Mouse (Mus musculus): ENCODE results near the gene Ptprcap. TPM values are rescaled to one million over a fixed set of nuclear protein-coding genes. Genes with fewer than 3 reads are reported as not detected.
A peak's percentile ranks its signal among the peaks of the same experiment; 100 is the strongest.

Ptprcap gene
- polyA plus RNA-seq, 1 experiment from 2014 or later = 1.3 TPM

DNA sequence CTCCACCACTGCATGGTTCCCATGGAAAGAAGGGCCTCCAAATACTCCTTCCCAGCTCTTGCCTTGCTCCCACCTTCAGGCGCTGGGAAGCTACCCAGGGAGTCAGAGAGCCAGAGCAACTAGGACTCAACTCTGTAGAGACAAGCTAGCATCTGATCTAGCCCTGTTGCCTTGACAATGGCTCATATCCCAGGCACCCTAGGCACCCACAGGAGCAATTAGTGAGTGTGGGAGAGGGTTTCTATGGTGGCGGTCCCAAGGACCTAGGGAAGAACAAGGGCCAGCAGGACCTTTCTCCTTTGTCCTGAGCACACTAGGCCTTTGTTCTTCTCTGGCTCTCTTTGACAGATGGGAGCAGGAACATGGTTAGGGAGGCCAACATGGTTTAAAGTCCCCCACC is 30.3 kb downstream of the Ptprcap start:
- Histone ChIP-seq H3K36me3 (replicated peaks; ENCODE audit: control insufficient read depth, insufficient read depth, low read depth, low read length) (no peaks in the 10 kb centered on the region), H3K9ac (replicated peaks; ENCODE audit: low read length) (no peak overlapping the region), H3K4me1 (ENCODE audit: control insufficient read depth, insufficient read depth, low read length) (no peaks in the 10 kb centered on the region), H3K9me3 (replicated peaks; ENCODE audit: control insufficient read depth, low read length) (no peaks in the 10 kb centered on the region), H3K4me2 (ENCODE audit: low read depth, low read length) (no peak overlapping the region), H3K4me3 (ENCODE audit: low read depth, low read length) (no peak overlapping the region), H3K27me3 (ENCODE audit: control insufficient read depth, insufficient read depth, low read length) (no peaks in the 10 kb centered on the region), H3K27ac (replicated peaks; ENCODE audit: low read depth, low read length) (no peak overlapping the region)
- WGBS = 64% methylated on average over 2 of the region's 2 CpGs
- ATAC-seq (replicated peaks; ENCODE audit: insufficient number of reproducible peaks, low FRiP score, low TSS enrichment, low read depth) (no peak), DNase-seq (ENCODE audit: low spot score) (no peak)

GRCm38 (mm10) chr19:4184976-4185975 is 31.9 kb downstream of the Ptprcap start:
- no peaks in the 10 kb centered on the region for H3K9me3 ChIP-seq (replicated peaks; ENCODE audit: control insufficient read depth, low read length)
- no peak overlapping the region for H3K4me3 ChIP-seq (ENCODE audit: low read depth, low read length)
- ATAC-seq (replicated peaks; ENCODE audit: insufficient number of reproducible peaks, low FRiP score, low TSS enrichment, low read depth) (no peak), DNase-seq (ENCODE audit: low spot score) (no peak)
- no peaks in the 10 kb centered on the region for H3K36me3 ChIP-seq (replicated peaks; ENCODE audit: control insufficient read depth, insufficient read depth, low read depth, low read length)
- no peak overlapping the region for H3K9ac ChIP-seq (replicated peaks; ENCODE audit: low read length)
- no peak overlapping the region for H3K27ac ChIP-seq (replicated peaks; ENCODE audit: low read depth, low read length)
- WGBS = 54% methylated on average over 15 of the region's 15 CpGs
- H3K4me2 ChIP-seq (ENCODE audit: low read depth, low read length) = no peak overlapping the region
- no peaks in the 10 kb centered on the region for H3K27me3 ChIP-seq (ENCODE audit: control insufficient read depth, insufficient read depth, low read length)
- no peaks in the 10 kb centered on the region for H3K4me1 ChIP-seq (ENCODE audit: control insufficient read depth, insufficient read depth, low read length)

DNA sequence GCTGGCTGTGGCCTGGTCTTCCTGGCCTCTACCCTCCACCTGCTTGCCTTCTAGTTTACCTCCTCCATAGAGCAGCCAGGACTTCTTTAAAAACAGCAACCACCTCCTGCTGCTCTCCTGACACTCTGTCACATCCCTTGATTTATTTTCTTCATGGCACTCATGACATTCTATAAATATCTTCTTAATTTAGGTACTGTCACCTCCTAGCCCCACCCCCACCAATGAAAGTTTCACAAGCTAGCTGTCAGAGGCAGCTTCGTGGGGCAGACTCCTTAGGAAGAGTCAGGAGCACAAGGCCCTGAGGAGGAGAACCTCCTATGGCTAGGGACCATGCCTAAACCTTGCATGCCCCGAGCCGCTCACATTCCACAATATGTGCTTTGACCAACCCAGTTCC is 33.9 kb downstream of the Ptprcap start:
- Histone ChIP-seq H3K9ac (replicated peaks; ENCODE audit: low read length) (no peak overlapping the region), H3K4me2 (ENCODE audit: low read depth, low read length) (no peak overlapping the region), H3K27ac (replicated peaks; ENCODE audit: low read depth, low read length) (no peak overlapping the region), H3K4me3 (ENCODE audit: low read depth, low read length) (no peak overlapping the region), H3K36me3 (replicated peaks; ENCODE audit: control insufficient read depth, insufficient read depth, low read depth, low read length) (no peaks in the 10 kb centered on the region), H3K9me3 (replicated peaks; ENCODE audit: control insufficient read depth, low read length) (no peaks in the 10 kb centered on the region), H3K4me1 (ENCODE audit: control insufficient read depth, insufficient read depth, low read length) (no peaks in the 10 kb centered on the region), H3K27me3 (ENCODE audit: control insufficient read depth, insufficient read depth, low read length) (no peaks in the 10 kb centered on the region)
- ATAC-seq (replicated peaks; ENCODE audit: insufficient number of reproducible peaks, low FRiP score, low TSS enrichment, low read depth) (no peak), DNase-seq (ENCODE audit: low spot score) (no peak)
- 63% methylated on average over 3 of the region's 3 CpGs for WGBS

DNA sequence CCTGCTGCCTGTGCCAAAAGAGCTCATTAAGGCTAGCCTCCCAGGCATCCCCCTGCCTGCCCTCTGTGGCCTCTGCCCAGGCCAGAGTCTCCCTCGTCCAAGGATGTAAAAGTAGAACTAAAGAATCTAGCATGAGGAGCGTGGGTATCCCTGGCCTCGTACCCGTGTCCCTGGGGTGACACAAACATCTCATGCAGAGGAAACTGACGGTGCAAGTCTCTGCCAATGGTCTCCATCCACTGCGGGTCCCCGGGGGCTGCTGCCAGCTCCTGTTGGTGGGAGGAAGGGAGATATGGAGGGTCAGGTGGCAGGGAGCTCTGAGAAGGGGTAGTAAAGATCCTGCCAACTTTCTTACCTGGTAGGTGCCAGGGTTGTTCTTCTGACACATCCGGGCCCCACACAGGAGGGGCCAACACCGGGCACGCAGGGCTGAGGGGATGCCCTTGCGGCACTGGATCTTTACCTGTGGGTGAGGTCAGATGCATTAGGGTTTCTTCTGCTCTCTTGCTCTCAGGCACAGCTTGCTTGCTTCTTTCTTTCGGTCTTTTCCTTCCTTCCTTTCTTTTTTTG is 35.7 kb downstream of the Ptprcap start:
- H3K27me3 ChIP-seq (ENCODE audit: control insufficient read depth, insufficient read depth, low read length) = no peaks in the 10 kb centered on the region
- ATAC-seq (replicated peaks; ENCODE audit: insufficient number of reproducible peaks, low FRiP score, low TSS enrichment, low read depth) (no peak), DNase-seq (ENCODE audit: low spot score) (no peak)
- no peak overlapping the region for H3K4me2 ChIP-seq (ENCODE audit: low read depth, low read length)
- H3K36me3 ChIP-seq (replicated peaks; ENCODE audit: control insufficient read depth, insufficient read depth, low read depth, low read length) = no peaks in the 10 kb centered on the region
- no peak overlapping the region for H3K27ac ChIP-seq (replicated peaks; ENCODE audit: low read depth, low read length)
- H3K9me3 ChIP-seq (replicated peaks; ENCODE audit: control insufficient read depth, low read length) = no peaks in the 10 kb centered on the region
- peaks cover 3% of the 10 kb centered on the region for H3K4me1 ChIP-seq (ENCODE audit: control insufficient read depth, insufficient read depth, low read length)
- no peak overlapping the region for H3K9ac ChIP-seq (replicated peaks; ENCODE audit: low read length)
- no peak overlapping the region for H3K4me3 ChIP-seq (ENCODE audit: low read depth, low read length)
- 79% methylated on average over 10 of the region's 12 CpGs for WGBS

DNA sequence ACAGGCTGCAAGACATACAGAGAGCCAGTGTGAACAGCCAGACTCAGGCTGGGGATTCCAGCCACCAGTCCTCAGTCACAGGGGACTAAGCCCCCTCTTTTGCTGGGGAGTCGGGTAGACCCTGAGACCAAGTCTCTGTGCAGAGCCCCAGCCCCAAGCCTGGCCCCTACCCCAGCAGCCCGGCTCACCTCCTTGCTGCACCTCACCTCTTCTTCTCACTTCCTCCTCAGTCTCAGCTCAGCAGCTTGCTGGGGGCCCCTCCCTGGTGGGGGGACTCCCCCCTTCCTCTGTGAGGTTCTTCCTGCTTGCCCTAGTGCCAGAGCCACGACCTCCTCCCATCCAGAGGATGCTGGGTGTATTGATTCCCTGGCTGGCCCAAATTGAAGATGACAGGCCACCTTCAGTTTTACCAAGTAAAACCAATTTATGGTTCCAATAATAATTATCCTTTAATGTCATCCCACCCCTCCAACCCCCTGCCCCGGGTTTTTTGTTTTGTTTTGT is 37.5 kb downstream of the Ptprcap start, which contains the start of gene Tbc1d10c:
Gene Tbc1d10c (minus strand): TSS at position 454 of the 504 bp plus-strand sequence.
- Histone ChIP-seq H3K9ac (replicated peaks; ENCODE audit: low read length) (peak within 1 kb of the TSS; percentile 96), H3K36me3 (replicated peaks; ENCODE audit: control insufficient read depth, insufficient read depth, low read depth, low read length) (peaks cover 13% of the 10 kb centered on the region), H3K4me1 (ENCODE audit: control insufficient read depth, insufficient read depth, low read length) (peaks cover 3% of the 10 kb centered on the region), H3K4me2 (ENCODE audit: low read depth, low read length) (peak within 1 kb of the TSS; percentile 58), H3K9me3 (replicated peaks; ENCODE audit: control insufficient read depth, low read length) (no peaks in the 10 kb centered on the region), H3K27me3 (ENCODE audit: control insufficient read depth, insufficient read depth, low read length) (no peaks in the 10 kb centered on the region), H3K4me3 (ENCODE audit: low read depth, low read length) (peak within 1 kb of the TSS; percentile 97), H3K27ac (replicated peaks; ENCODE audit: low read depth, low read length) (peak within 1 kb of the TSS; percentile 90)
- ATAC-seq (replicated peaks; ENCODE audit: insufficient number of reproducible peaks, low FRiP score, low TSS enrichment, low read depth) (no peak), DNase-seq (ENCODE audit: low spot score) (no peak)
- WGBS = 67% methylated on average over 4 of the region's 4 CpGs

GRCm38 (mm10) chr19:4191528-4192250 is 38.3 kb downstream of the Ptprcap start, which contains the start of gene Ppp1ca:
Gene Ppp1ca, plus strand, starts transcription at chr19:4192065.
- H3K27me3 ChIP-seq (ENCODE audit: control insufficient read depth, insufficient read depth, low read length) = no peaks in the 10 kb centered on the region
- WGBS = 7% methylated on average over 38 of the region's 47 CpGs
- ATAC-seq (replicated peaks; ENCODE audit: insufficient number of reproducible peaks, low FRiP score, low TSS enrichment, low read depth) = peak; percentile 88

DNA sequence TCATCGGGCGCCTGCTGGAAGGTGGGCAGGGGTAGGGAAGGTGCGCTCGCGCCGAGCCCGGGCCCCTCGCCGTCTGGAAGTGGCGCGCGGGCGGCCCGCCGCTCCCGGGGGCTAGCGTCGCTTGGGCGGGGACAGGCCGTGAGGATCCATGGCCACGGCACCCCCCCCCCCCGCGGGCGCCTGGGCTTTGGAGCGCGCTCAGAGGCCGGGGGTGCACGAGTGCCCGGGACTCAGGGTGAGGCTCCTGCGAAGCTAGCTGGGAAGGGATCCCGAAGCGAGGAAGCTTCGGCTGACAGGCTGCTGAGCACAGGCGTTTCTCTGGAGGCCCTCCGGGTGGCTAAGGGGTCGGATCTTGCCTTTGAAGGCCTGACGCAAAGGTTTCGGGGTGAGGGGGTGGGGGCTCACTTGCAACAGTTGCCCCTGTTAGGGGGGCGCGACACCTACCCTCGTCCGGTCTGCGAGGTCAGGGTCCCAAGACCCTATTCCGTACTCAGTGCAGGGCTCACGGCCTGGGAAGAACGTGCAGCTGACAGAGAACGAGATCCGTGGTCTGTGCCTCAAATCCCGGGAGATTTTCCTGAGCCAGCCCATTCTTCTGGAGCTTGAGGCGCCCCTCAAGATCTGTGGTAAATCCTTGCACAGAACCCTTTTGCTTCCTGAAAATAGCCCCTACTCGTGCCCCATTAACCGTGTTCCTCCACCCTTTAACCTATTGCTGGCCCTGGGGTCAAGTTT is 39.0 kb downstream of the Ptprcap start:
- Histone ChIP-seq H3K4me3 (ENCODE audit: low read depth, low read length) (peak overlapping the region; percentile 97), H3K4me2 (ENCODE audit: low read depth, low read length) (peak overlapping the region; percentile 58), H3K4me1 (ENCODE audit: control insufficient read depth, insufficient read depth, low read length) (peaks cover 6% of the 10 kb centered on the region), H3K9me3 (replicated peaks; ENCODE audit: control insufficient read depth, low read length) (no peaks in the 10 kb centered on the region), H3K27me3 (ENCODE audit: control insufficient read depth, insufficient read depth, low read length) (no peaks in the 10 kb centered on the region), H3K9ac (replicated peaks; ENCODE audit: low read length) (peak overlapping the region; percentile 96), H3K27ac (replicated peaks; ENCODE audit: low read depth, low read length) (peak overlapping the region; percentile 90), H3K36me3 (replicated peaks; ENCODE audit: control insufficient read depth, insufficient read depth, low read depth, low read length) (peaks cover 18% of the 10 kb centered on the region)
- ATAC-seq (replicated peaks; ENCODE audit: insufficient number of reproducible peaks, low FRiP score, low TSS enrichment, low read depth) = 0 out of 2 replicates have a peak, but pooled peaks have one; percentile 0
- WGBS = 0% methylated on average over 47 of the region's 52 CpGs
- peak; percentile 45 for DNase-seq (ENCODE audit: low spot score)

More at GRCm38 (mm10) chr19:4191528-4192250, 38.3 kb downstream of the Ptprcap start, which contains the start of gene Ppp1ca:
- Histone ChIP-seq H3K4me2 (ENCODE audit: low read depth, low read length) (peak within 1 kb of the TSS; percentile 58), H3K4me1 (ENCODE audit: control insufficient read depth, insufficient read depth, low read length) (peaks cover 6% of the 10 kb centered on the region), H3K27ac (replicated peaks; ENCODE audit: low read depth, low read length) (peak within 1 kb of the TSS; percentile 90), H3K36me3 (replicated peaks; ENCODE audit: control insufficient read depth, insufficient read depth, low read depth, low read length) (peaks cover 18% of the 10 kb centered on the region), H3K4me3 (ENCODE audit: low read depth, low read length) (peak within 1 kb of the TSS; percentile 97), H3K9me3 (replicated peaks; ENCODE audit: control insufficient read depth, low read length) (no peaks in the 10 kb centered on the region), H3K9ac (replicated peaks; ENCODE audit: low read length) (peak within 1 kb of the TSS; percentile 96)
- peak; percentile 96 for DNase-seq (ENCODE audit: low spot score)
